Mouse (Mus musculus) heart, embryonic 16.5 days (tissue): ENCODE data around the gene Gm26897. TPM values are rescaled to one million over a fixed set of nuclear protein-coding genes. Genes with fewer than 3 reads are reported as not detected.

ENCODE experiments used
- ATAC-seq: fragments of 200-750 bp; cut with Nextera tagmentation; replicated peaks from 2 replicates; pipeline ENCODE4 v1.8.0; 2017; ENCODE audit warnings: moderate number of reproducible peaks; ENCODE audit not compliant: insufficient read depth, low FRiP score; ENCODE audit errors: extremely low read depth
- H3K27ac ChIP-seq: fragments of 300-500 bp; sonication (generic); 2 replicates; pipeline ENCODE4 v1.5.1; 2014; ENCODE audit warnings: mild to moderate bottlenecking, low read length, control low read depth, moderate library complexity
- H3K27me3 ChIP-seq: fragments of 300-500 bp; sonication (generic); 2 replicates; pipeline ENCODE4 v1.6.1; 2014; ENCODE audit warnings: low read length, mixed read lengths; ENCODE audit not compliant: control insufficient read depth, insufficient read depth
- H3K36me3 ChIP-seq: fragments of 300-500 bp; sonication (generic); 2 replicates; pipeline ENCODE4 v1.6.1; 2014; ENCODE audit not compliant: control insufficient read depth, insufficient read depth
- H3K4me1 ChIP-seq: fragments of 300-500 bp; sonication (generic); 2 replicates; pipeline ENCODE4 v1.6.1; 2014; ENCODE audit warnings: low read length, mixed read lengths; ENCODE audit not compliant: control insufficient read depth, insufficient read depth
- H3K4me2 ChIP-seq: fragments of 300-500 bp; sonication (generic); 2 replicates; pipeline ENCODE4 v1.6.1; 2014; ENCODE audit warnings: low read depth, mild to moderate bottlenecking, control low read depth, low read length
- H3K4me3 ChIP-seq: fragments of 300-500 bp; sonication (generic); 2 replicates; pipeline ENCODE4 v1.5.1; 2014; ENCODE audit warnings: mild to moderate bottlenecking, control low read depth, low read length
- H3K9ac ChIP-seq: fragments of 300-500 bp; sonication (generic); 2 replicates; pipeline ENCODE4 v1.6.1; 2014; ENCODE audit warnings: low read length, control low read depth
- H3K9me3 ChIP-seq: fragments of 300-500 bp; sonication (generic); replicated peaks from 2 replicates; pipeline ENCODE4 v1.6.1; 2016; ENCODE audit warnings: low read length; ENCODE audit not compliant: control insufficient read depth
- WGBS: fragments of 180-500 bp; shearing (Covaris S2); extraction: QIAGEN DNeasy Blood & Tissue Kit; methylation state at CpG from one replicate; pipeline ENCODE4 v1.1.7; 2014; 5-methylcytosine and 5-hydroxymethylcytosine counted together
- polyA plus RNA-seq: library from polyadenylated mRNA; unstranded; fragments of >200 nt; fragmentation: Nextera tagmentation; extraction: Ambion mirVana; gene quantifications from 2 replicates; pipeline ENCODE4 v1.2.1, GENCODE M21; 2015

Gene Gm26897
- not detected in 2 replicates for polyA plus RNA-seq

DNA sequence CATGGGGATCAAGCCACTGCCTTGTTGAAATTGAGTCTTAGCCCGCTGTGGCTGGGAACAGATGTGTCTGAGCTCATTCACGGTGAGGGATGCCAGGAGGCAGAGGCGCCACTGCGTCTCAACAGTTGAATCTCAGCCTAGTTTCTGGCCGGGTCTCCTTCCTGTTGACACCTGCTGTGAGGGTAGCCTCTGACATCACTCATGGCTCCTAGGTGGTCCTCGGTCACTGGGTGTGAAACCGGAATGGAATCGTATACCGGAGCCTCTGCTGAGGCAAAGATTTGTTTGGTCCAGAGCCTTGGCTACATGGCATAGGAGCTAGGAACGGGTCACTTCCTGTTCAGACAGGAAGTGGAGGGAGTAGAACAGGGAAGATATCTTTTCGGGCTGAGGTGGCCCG lies at the start of gene Gm26897:
TSS of gene Gm26897 (plus strand) at position 74 of the 400 bp plus-strand sequence.
- H3K4me2 ChIP-seq = no peak within 1 kb of the TSS
- no peak within 1 kb of the TSS for H3K4me3 ChIP-seq
- 82% methylated on average over 12 of the region's 12 CpGs for WGBS
- no peaks in the 10 kb centered on the region for H3K27me3 ChIP-seq
- no peaks in the 10 kb centered on the region for H3K9me3 ChIP-seq
- no peaks in the 10 kb centered on the region for H3K36me3 ChIP-seq
- no peak within 1 kb of the TSS for H3K27ac ChIP-seq
- ATAC-seq = no peak
- no peaks in the 10 kb centered on the region for H3K4me1 ChIP-seq
- H3K9ac ChIP-seq = no peak within 1 kb of the TSS

DNA sequence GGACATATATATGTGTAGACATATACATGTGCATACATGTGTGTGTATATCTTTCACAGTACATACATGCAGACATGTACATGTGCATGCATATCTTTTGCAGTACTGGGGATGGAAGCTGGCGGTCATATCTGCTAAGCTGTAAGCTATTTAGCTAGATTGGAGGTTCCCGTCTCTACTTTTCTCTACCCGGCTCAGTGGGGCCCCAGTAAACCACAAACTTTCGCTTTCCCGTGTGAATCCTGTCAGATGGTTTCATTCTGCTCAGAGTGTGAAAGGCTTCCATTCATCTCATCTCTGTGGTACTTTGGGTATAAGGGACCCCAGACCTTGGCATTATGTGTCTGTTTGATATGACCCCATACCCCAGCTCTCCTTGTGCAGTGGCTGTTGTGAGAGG lies 46.4 kb upstream of the Gm26897 start:
- H3K4me1 ChIP-seq = no peaks in the 10 kb centered on the region
- H3K4me2 ChIP-seq = no peak overlapping the region
- H3K36me3 ChIP-seq = no peaks in the 10 kb centered on the region
- no peak overlapping the region for H3K4me3 ChIP-seq
- H3K27me3 ChIP-seq = peaks cover 6% of the 10 kb centered on the region; the same call in 1 of the 2 replicates
- ATAC-seq = 0 out of 2 replicates have a peak, but pooled peaks have one; percentile 32
- no peaks in the 10 kb centered on the region for H3K9me3 ChIP-seq
- no peak overlapping the region for H3K9ac ChIP-seq
- WGBS = 74% methylated on average over 5 of the region's 5 CpGs
- no peak overlapping the region for H3K27ac ChIP-seq

DNA sequence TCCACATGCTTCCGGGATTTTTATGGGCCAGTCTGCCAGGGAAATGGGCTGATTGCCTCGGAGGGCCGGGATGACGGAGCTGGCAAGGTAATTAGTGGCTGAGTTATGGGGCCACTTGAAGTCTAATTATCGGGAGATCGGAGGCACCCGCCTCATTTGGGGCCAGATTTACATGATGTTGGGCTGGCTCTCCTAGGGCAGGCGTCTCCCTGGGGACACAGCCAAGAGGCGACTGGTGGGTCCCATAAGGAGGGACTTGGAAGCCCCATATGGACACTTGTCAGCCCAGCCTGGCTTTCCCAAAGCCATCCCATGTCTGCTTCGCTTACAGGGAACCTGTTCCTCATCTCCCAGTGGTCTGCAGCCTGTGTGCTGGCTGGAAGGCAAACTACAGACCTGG lies 45.1 kb upstream of the Gm26897 start:
- ATAC-seq = no peak
- no peak overlapping the region for H3K27ac ChIP-seq

DNA sequence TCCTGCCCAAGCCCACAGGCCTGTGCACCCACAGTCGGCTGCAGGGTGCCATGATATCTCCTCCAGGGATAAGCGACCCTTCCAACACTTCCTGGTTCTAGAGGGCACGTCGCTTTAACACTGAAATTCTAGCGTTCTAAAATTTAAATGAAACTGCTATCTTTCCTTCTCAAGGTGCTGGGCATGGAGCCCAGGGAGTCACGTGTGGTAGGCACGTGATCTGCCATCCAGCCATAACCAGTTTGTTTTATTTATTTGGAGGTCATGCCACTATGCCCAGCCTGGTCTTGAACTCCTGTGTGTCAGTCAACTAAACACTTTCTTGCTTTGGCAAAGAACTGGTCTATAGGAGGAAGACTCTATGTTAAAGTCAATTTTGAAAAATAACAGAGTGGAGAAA lies 35.7 kb upstream of the Gm26897 start:
- Histone ChIP-seq H3K4me1 (no peaks in the 10 kb centered on the region), H3K4me2 (no peak overlapping the region), H3K4me3 (no peak overlapping the region), H3K27ac (no peak overlapping the region), H3K9ac (no peak overlapping the region), H3K27me3 (no peaks in the 10 kb centered on the region; the same call in 1 of the 2 replicates), H3K9me3 (no peaks in the 10 kb centered on the region), H3K36me3 (no peaks in the 10 kb centered on the region)
- 64% methylated on average over 7 of the region's 7 CpGs for WGBS
- no peak for ATAC-seq

More for the DNA sequence above, 45.1 kb upstream of the Gm26897 start:
- no peak overlapping the region for H3K4me2 ChIP-seq
- no peaks in the 10 kb centered on the region for H3K36me3 ChIP-seq
- H3K4me1 ChIP-seq = no peaks in the 10 kb centered on the region
- no peaks in the 10 kb centered on the region for H3K9me3 ChIP-seq
- H3K4me3 ChIP-seq = no peak overlapping the region
- H3K27me3 ChIP-seq = peaks cover 3% of the 10 kb centered on the region; the same call in 1 of the 2 replicates
- 68% methylated on average over 10 of the region's 10 CpGs for WGBS
- H3K9ac ChIP-seq = no peak overlapping the region

DNA sequence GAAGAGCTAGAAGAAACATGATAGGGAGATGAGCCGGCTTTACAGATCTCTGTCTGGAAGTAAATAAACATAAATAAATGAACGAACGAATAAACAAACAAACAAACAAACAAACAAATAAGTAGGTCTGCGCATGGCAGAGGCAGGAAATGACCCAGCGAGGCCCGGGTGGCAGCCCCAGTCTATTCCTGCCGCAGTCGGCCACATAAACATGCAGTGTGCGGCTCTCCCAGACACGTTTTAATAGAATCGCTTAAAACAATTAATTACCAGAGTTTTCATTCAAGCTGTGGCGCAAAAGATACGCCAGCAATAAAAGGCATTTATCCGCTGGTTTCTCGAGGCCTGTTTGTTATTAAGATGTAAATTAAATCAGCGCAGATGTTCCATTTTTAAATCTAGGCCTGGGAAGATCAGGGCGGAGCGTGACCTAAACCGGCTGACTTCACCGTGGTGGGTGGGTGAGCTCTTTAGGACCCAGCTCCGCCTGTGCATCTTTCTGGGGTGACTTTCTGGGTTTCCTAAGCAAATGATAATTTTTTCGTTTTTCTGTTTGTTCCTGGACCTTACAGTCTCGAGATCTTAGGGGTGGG lies 33.9 kb upstream of the Gm26897 start:
- H3K4me3 ChIP-seq = no peak overlapping the region
- H3K27ac ChIP-seq = no peak overlapping the region
- H3K4me1 ChIP-seq = no peaks in the 10 kb centered on the region
- no peaks in the 10 kb centered on the region; the same call in 1 of the 2 replicates for H3K27me3 ChIP-seq
- no peak for ATAC-seq
- H3K36me3 ChIP-seq = no peaks in the 10 kb centered on the region
- 84% methylated on average over 23 of the region's 23 CpGs for WGBS
- no peak overlapping the region for H3K4me2 ChIP-seq
- H3K9me3 ChIP-seq = no peaks in the 10 kb centered on the region
- no peak overlapping the region for H3K9ac ChIP-seq

DNA sequence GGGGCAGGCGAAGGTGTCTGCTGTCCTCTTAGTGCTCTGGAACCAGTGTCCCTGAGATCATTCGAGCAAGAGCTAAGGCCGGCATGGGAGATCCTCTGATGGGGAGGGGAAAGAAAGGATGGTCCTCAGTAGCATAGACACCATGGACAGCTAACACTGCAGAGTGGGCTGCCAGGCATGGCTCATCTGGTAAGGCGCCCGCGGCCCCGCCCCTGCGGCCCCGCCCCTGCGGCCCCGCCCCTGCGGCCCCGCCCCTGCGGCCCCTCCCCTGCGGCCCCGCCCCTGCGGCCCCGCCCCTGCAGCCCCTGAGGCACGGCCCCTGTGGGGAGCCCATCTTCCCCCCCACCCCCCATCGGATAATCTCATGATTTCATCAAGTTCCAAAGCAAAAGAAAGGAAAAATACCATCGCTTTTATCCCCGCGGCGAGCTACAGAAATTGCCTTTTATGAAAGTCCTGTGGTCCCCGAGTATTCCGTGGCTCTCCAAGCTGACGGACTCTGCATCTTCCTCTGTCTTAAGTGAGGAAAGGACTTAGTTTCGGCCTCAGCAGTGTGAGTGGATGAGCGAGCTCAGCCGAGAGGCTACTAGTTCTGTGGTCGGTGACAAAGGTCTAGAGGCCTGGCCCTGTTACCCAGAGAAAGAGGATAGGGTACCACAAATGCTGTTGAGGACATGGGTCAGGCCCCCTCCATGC lies 31.9 kb upstream of the Gm26897 start:
- ATAC-seq = no peak

DNA sequence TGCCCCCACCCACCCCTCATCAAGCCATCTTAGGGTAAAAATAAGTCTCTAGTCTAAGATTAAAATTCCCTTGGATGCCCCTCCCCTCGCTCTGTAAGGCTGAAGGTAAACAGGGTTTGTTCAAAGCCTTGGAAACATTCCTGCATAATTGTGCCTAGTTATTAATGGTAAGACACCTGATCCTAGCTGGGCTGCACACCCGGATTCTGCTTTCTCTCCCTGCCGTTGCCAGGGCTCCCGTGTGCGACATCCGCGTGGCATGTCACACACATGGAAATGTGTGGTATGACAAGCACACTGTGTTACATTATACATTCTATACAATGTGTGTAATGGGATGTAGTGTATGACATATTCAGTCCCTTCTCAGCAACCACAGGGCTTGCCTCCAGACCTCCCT lies 30.1 kb upstream of the Gm26897 start:
- H3K9me3 ChIP-seq = no peaks in the 10 kb centered on the region
- no peak overlapping the region for H3K4me3 ChIP-seq
- no peak overlapping the region for H3K27ac ChIP-seq
- 81% methylated on average over 7 of the region's 7 CpGs for WGBS
- no peaks in the 10 kb centered on the region for H3K4me1 ChIP-seq
- H3K9ac ChIP-seq = no peak overlapping the region
- no peak overlapping the region for H3K4me2 ChIP-seq
- ATAC-seq = no peak
- H3K36me3 ChIP-seq = no peaks in the 10 kb centered on the region
- H3K27me3 ChIP-seq = peaks cover 6% of the 10 kb centered on the region; the same call in 1 of the 2 replicates

More for the DNA sequence above, 31.9 kb upstream of the Gm26897 start:
- Histone ChIP-seq H3K9ac (peak overlapping the region; percentile 8; the same call in 1 of the 2 replicates), H3K4me2 (peak overlapping the region; percentile 58), H3K4me3 (peak overlapping the region; percentile 35), H3K4me1 (no peaks in the 10 kb centered on the region), H3K36me3 (no peaks in the 10 kb centered on the region), H3K9me3 (no peaks in the 10 kb centered on the region), H3K27me3 (peaks cover 6% of the 10 kb centered on the region; the same call in 1 of the 2 replicates), H3K27ac (no peak overlapping the region)
- WGBS = 12% methylated on average over 21 of the region's 31 CpGs

DNA sequence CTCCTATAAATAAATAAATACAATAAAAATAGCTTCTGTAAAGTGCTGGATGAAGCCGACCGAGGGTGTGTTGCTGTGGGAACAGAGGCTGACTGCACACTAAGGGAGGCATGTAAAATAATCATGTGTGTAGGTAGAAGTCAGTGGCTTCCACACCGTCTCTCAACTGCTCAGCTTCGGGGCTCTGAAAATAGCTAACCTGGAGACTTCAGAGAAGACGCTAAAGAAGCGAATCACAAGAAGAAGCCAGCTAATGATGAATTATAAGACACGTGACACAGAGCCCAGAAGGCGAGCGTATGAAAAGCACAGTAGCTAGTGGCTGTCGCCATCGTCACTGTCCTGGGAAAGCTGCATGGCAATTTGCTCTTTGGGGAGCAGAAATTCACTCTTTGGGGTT lies 29.4 kb upstream of the Gm26897 start:
- peaks cover 8% of the 10 kb centered on the region; the same call in 1 of the 2 replicates for H3K27me3 ChIP-seq

DNA sequence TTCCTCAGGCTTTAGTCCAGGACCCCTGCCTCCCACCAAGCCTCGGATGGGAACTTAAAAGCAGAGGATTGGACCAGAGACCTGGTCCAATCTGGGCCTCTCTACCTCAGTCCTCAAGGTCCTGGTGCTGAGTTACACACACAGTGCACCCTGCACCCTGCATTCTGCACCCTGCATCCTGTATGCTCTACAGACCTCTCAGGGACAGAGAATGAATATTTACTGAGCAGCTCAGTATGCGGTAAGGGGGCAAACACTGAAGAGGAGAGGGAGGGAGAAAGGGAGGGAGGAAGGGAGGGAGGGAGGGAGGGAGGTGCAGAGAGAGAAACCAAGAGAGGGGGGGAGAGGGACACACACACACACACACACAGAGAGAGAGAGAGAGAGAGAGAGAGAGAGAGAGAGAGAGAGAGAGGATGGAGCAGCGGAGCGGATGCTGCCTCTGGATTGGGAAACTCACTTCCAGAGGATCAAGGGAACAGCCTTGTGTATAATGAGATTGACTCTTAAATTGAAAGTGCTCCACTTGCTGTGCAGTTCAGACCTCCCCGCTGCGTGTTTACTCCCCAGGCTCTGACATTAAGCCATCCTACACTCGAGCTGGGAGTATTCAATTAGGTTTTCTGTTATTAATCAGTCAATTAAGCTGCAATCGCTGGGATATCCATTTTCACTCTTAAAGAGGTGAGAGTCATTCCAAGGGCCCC lies 24.4 kb upstream of the Gm26897 start:
- Histone ChIP-seq H3K27me3 (peaks cover 8% of the 10 kb centered on the region; the same call in 1 of the 2 replicates), H3K4me1 (no peaks in the 10 kb centered on the region), H3K27ac (no peak overlapping the region), H3K4me2 (no peak overlapping the region), H3K9me3 (peaks cover 14% of the 10 kb centered on the region), H3K9ac (no peak overlapping the region), H3K4me3 (no peak overlapping the region), H3K36me3 (no peaks in the 10 kb centered on the region)
- ATAC-seq = no peak
- 64% methylated on average over 8 of the region's 8 CpGs for WGBS

More for the DNA sequence above, 29.4 kb upstream of the Gm26897 start:
- H3K27ac ChIP-seq = no peak overlapping the region
- no peaks in the 10 kb centered on the region for H3K4me1 ChIP-seq
- ATAC-seq = no peak
- no peak overlapping the region for H3K4me2 ChIP-seq
- H3K9me3 ChIP-seq = no peaks in the 10 kb centered on the region
- no peak overlapping the region for H3K9ac ChIP-seq
- no peaks in the 10 kb centered on the region for H3K36me3 ChIP-seq
- WGBS = 78% methylated on average over 11 of the region's 11 CpGs
- no peak overlapping the region for H3K4me3 ChIP-seq
